Mouse (Mus musculus): ENCODE measurements around the gene Olfr95. TPM values are rescaled to one million over a fixed set of nuclear protein-coding genes. Genes with fewer than 3 reads are reported as not detected.
A peak's percentile ranks its signal among the peaks of the same experiment; 100 is the strongest.

The Olfr95 gene
- polyA plus RNA-seq, 1 experiment, result not detected

DNA sequence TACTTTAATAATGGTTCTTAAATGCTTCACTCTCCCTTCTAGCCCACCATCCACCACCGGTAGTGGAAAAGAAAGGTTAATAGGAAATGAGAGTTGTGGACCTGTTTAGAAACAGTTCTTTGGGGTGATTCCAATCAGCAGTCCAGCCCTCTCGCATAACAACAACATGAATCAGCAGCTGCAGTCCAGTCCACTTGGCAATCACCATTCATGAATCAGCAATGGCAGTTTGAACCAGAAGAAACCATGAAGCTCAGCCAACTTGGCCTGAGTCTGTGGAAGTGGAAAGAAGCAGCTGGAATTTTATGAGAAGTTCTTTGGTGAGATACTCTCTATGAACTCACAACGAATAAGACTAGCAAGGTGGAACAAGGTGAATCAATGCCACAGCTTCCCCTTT lies 5.6 kb upstream of the Olfr95 start:
- no peaks in the 10 kb centered on the region for H3K36me3 ChIP-seq (ENCODE audit: control insufficient read depth, insufficient read depth, low read length)
- no peak overlapping the region for H3K4me3 ChIP-seq (ENCODE audit: insufficient read depth, low read depth, low read length)
- H3K27ac ChIP-seq (ENCODE audit: insufficient read depth, low read depth, low read length), result no peak overlapping the region
- DNase-seq, result peak; percentile 9
- WGBS, result 79% methylated on average over 3 of the region's 3 CpGs
- no peaks in the 10 kb centered on the region for H3K27me3 ChIP-seq (replicated peaks; ENCODE audit: control insufficient read depth, insufficient read depth, low read length)
- no peaks in the 10 kb centered on the region for H3K4me1 ChIP-seq (ENCODE audit: control insufficient read depth, insufficient read depth, low read length)
- TF ChIP-seq POLR2A (IDR thresholded peaks at IDR 0.05; ENCODE audit: low read depth, low read length) (no peak), CTCF (conservative IDR thresholded peaks at IDR 0.05; ENCODE audit: insufficient read depth, insufficient read length, low read depth, low read length) (no peak)

DNA sequence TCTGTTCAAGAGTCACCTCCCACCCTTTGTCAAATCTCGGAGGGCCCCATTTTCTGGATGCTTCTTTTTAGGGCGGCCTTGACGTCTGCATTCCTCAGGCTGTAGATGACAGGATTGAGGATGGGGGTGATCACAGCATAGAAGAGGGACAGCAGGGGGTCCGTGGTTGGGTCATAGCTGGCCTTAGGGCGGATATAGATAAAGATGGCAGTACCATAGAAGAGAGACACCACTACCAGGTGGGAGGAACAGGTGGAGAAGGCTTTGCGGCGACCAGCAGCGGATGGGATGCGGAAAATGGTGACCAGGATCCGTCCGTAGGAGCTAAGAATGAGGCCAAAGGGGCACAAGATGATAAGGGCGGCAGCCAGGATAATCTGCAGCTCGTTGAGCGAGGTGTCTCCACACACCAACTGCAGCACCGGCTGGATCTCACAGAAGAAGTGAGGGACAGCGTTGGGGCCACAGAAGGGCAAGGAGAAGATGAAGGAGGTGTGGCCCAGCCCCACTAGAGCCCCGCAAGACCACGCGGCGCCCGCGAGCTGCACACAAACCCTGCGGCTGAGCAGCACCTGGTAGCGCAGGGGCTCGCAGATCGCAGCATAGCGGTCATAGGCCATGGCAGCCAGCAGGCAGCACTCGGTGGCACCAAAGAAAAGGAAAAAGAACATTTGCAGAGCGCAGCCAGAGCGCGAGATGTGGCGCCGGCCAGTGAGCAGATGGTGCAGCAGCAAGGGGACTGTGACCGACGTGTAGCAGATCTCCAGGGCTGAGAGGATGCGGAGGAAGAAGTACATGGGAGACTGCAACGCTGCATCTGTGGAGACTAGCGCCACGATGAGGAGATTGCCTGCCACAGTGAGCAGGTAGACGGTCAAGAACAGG lies 1.8 kb downstream of the Olfr95 start:
- H3K4me1 ChIP-seq (ENCODE audit: control insufficient read depth, insufficient read depth, low read length), result no peaks in the 10 kb centered on the region
- TF ChIP-seq POLR2A (IDR thresholded peaks at IDR 0.05; ENCODE audit: low read depth, low read length), result no peak
- TF ChIP-seq CTCF (conservative IDR thresholded peaks at IDR 0.05; ENCODE audit: insufficient read depth, insufficient read length, low read depth, low read length), result no peak
- H3K36me3 ChIP-seq (ENCODE audit: control insufficient read depth, insufficient read depth, low read length), result no peaks in the 10 kb centered on the region
- 18% methylated on average over 40 of the region's 40 CpGs for WGBS
- no peaks in the 10 kb centered on the region for H3K27me3 ChIP-seq (replicated peaks; ENCODE audit: control insufficient read depth, insufficient read depth, low read length)
- no peak for DNase-seq
- no peak overlapping the region for H3K27ac ChIP-seq (ENCODE audit: insufficient read depth, low read depth, low read length)
- no peak overlapping the region for H3K4me3 ChIP-seq (ENCODE audit: insufficient read depth, low read depth, low read length)

DNA sequence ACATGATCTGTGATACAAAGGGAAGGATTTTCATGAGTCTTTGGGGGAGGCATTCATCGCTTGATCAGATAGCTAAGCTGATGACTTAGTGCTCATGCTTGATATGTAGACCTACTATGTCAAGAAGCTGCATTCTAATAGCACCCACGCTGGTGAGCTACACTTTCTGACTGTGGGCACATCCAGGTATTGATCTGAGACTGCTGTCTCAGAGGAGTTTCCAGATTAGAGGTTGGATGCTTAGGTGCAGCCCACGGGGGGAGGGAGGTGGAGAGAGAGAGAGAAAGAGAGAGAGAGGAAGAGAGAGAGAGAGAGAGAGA lies 9.0 kb downstream of the Olfr95 start:
- H3K27ac ChIP-seq (ENCODE audit: insufficient read depth, low read depth, low read length), result no peak overlapping the region

DNA sequence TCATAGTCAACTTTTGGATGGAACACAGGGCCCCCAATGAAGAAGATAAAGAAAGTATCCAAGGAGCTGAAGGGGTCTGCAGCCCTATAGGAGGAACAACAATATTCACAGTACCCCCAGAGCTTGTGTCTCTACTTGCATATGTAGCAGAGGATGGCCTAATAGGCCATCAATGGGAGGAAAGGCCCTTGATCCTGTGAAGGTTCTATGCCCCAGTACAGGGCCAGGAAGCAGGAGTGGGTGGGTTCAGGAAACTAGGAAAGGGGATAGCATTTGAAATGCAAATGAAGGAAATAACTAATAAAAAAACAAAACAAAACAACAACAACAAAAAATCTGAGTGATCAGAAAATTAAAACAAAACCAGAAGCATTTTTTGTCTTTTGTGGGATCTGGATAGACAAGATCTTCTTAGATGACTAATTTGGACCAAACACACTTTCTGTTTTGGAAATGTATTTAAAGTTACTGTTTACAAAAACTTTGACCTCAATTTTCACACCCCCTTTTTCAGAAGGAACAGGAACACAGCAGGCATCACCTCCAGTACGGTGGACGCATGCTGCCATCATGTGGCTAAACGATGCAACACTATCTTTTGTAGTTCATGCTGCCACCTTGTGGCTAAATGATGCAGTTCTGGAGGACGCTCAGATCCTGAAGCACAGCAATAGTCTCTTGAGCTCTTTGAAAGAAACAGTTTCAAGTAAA lies 9.6 kb downstream of the Olfr95 start:
- H3K4me1 ChIP-seq (ENCODE audit: control insufficient read depth, insufficient read depth, low read length), result no peaks in the 10 kb centered on the region
- no peak overlapping the region for H3K4me3 ChIP-seq (ENCODE audit: insufficient read depth, low read depth, low read length)
- no peaks in the 10 kb centered on the region for H3K36me3 ChIP-seq (ENCODE audit: control insufficient read depth, insufficient read depth, low read length)
- TF ChIP-seq CTCF (conservative IDR thresholded peaks at IDR 0.05; ENCODE audit: insufficient read depth, insufficient read length, low read depth, low read length) (peak; percentile 100; the same call in 1 of the 2 replicates), POLR2A (IDR thresholded peaks at IDR 0.05; ENCODE audit: low read depth, low read length) (no peak)
- DNase-seq, result peak; percentile 83
- WGBS, result 1% methylated on average over 4 of the region's 4 CpGs
- no peak overlapping the region for H3K27ac ChIP-seq (ENCODE audit: insufficient read depth, low read depth, low read length)
- no peaks in the 10 kb centered on the region for H3K27me3 ChIP-seq (replicated peaks; ENCODE audit: control insufficient read depth, insufficient read depth, low read length)

More for the DNA sequence above, 9.0 kb downstream of the Olfr95 start:
- Histone ChIP-seq H3K4me1 (ENCODE audit: control insufficient read depth, insufficient read depth, low read length) (no peaks in the 10 kb centered on the region), H3K27me3 (replicated peaks; ENCODE audit: control insufficient read depth, insufficient read depth, low read length) (no peaks in the 10 kb centered on the region), H3K36me3 (ENCODE audit: control insufficient read depth, insufficient read depth, low read length) (no peaks in the 10 kb centered on the region), H3K4me3 (ENCODE audit: insufficient read depth, low read depth, low read length) (no peak overlapping the region)
- WGBS, result 36% methylated on average over 3 of the region's 3 CpGs
- no peak for DNase-seq
- TF ChIP-seq CTCF (conservative IDR thresholded peaks at IDR 0.05; ENCODE audit: insufficient read depth, insufficient read length, low read depth, low read length) (no peak), POLR2A (IDR thresholded peaks at IDR 0.05; ENCODE audit: low read depth, low read length) (no peak)

DNA sequence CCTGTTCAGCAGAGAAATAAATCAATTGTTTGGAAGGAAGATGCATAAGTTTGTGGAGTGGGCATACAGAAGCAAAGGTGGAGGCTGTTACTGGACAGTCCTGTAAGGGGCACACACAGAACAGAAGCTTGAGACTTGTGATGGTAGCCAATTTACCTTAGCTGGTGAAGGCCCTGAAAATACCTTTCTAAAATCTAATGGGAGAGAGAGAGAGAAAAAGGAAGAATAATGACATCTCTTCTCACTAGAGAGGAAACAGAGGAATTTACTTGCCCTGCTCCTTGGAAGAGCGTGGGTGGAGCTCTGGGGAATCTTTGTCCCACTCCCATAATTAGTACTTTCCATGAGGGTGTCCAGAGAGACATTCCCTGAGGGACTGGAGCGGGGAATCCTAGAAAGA lies 12.0 kb downstream of the Olfr95 start, which contains the start of gene Olfr94:
Olfr94 (minus strand) TSS at position 101 of the 400 bp plus-strand sequence.
- no peaks in the 10 kb centered on the region for H3K36me3 ChIP-seq (ENCODE audit: control insufficient read depth, insufficient read depth, low read length)
- H3K4me1 ChIP-seq (ENCODE audit: control insufficient read depth, insufficient read depth, low read length), result no peaks in the 10 kb centered on the region
- no peak within 1 kb of the TSS for H3K27ac ChIP-seq (ENCODE audit: insufficient read depth, low read depth, low read length)
- no peak for DNase-seq
- H3K4me3 ChIP-seq (ENCODE audit: insufficient read depth, low read depth, low read length), result no peak within 1 kb of the TSS
- TF ChIP-seq CTCF (conservative IDR thresholded peaks at IDR 0.05; ENCODE audit: insufficient read depth, insufficient read length, low read depth, low read length), result no peak
- TF ChIP-seq POLR2A (IDR thresholded peaks at IDR 0.05; ENCODE audit: low read depth, low read length), result no peak
- 67% methylated on average over 2 of the region's 2 CpGs for WGBS
- no peaks in the 10 kb centered on the region; the same call in 1 of the 2 replicates for H3K27me3 ChIP-seq (replicated peaks; ENCODE audit: control insufficient read depth, insufficient read depth, low read length)

DNA sequence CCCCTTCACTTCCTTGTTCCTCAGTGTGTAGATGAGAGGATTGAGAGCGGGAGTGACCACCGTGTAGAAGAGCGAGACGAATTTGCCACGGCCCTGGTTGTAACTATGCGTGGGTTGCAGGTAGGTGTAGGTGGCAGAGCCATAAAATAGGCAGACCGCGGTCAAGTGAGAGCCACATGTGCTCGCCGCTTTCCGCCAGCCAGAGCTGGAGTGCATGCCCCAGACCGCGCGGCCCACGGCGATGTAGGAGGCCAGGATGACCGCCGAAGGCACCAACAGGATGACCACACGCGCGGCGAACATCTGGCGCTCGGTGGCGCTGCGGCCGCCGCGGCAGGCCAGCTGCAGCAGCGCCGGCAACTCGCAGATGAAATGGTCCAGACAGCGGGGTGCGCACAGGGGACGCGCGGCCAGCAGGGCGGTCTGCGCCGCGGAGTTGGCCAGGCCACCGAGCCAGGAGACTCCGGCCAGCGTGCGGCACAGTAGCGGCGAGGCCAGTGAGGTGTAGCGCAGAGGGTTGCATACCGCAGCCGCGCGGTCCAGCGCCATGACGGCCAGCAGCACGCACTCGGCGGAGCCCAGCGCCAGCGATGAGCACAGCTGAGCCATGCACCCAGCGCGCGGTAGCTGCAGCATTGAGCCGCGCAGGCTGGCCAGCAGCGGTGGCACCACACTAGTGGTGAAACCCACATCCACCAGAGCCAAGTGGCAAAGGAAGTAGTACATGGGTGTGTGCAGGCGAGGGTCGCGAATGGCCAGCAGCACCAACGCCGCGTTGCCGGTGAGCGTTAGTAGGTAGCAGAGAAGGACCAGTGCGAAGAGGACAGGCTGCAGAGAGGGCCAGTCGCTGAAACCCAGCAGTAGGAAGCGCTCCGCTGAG lies 15.8 kb downstream of the Olfr95 start:
- H3K4me3 ChIP-seq (ENCODE audit: insufficient read depth, low read depth, low read length), result peak overlapping the region; percentile 4; the same call in 1 of the 2 replicates
- peak; percentile 4 for DNase-seq
- TF ChIP-seq CTCF (conservative IDR thresholded peaks at IDR 0.05; ENCODE audit: insufficient read depth, insufficient read length, low read depth, low read length) (no peak), POLR2A (IDR thresholded peaks at IDR 0.05; ENCODE audit: low read depth, low read length) (no peak)
- WGBS, result 1% methylated on average over 77 of the region's 77 CpGs
- no peaks in the 10 kb centered on the region for H3K4me1 ChIP-seq (ENCODE audit: control insufficient read depth, insufficient read depth, low read length)
- no peak overlapping the region for H3K27ac ChIP-seq (ENCODE audit: insufficient read depth, low read depth, low read length)
- no peaks in the 10 kb centered on the region for H3K36me3 ChIP-seq (ENCODE audit: control insufficient read depth, insufficient read depth, low read length)
- H3K27me3 ChIP-seq (replicated peaks; ENCODE audit: control insufficient read depth, insufficient read depth, low read length), result no peaks in the 10 kb centered on the region; the same call in 1 of the 2 replicates
